Mouse (Mus musculus): ENCODE measurements around the gene Rft1. TPM values are rescaled to one million over a fixed set of nuclear protein-coding genes. Genes with fewer than 3 reads are reported as not detected.

The Rft1 gene
- total RNA-seq (2022), result 10 to 100 TPM; 31.0 to 39.7 (median 33.2) TPM

- peak; percentile 94 for DNase-seq
Observed at GRCm38 (mm10) chr14:30653943-30654659, at the start of gene Rft1. Gene Rft1 (plus strand): TSS chr14:30654360.

- no peak for DNase-seq
Observed at GRCm38 (mm10) chr14:30606817-30607216, 47.3 kb upstream of the Rft1 start.

GRCm38 (mm10) chr14:30607696-30608095, 46.5 kb upstream of the Rft1 start:
- no peak for DNase-seq

- DNase-seq, result no peak
Observed at GRCm38 (mm10) chr14:30608176-30608575, 46.0 kb upstream of the Rft1 start.

- no peak for DNase-seq
Observed at GRCm38 (mm10) chr14:30609499-30609898, 44.7 kb upstream of the Rft1 start.

- DNase-seq, result no peak
Observed at GRCm38 (mm10) chr14:30610304-30610703, 43.9 kb upstream of the Rft1 start.

GRCm38 (mm10) chr14:30610940-30611339, 43.2 kb upstream of the Rft1 start:
- no peak for DNase-seq

GRCm38 (mm10) chr14:30612523-30612922, 41.6 kb upstream of the Rft1 start:
- peak; percentile 69 for DNase-seq

GRCm38 (mm10) chr14:30612962-30613715, 41.0 kb upstream of the Rft1 start:
- DNase-seq, result peak; percentile 55

- DNase-seq, result no peak
Observed at GRCm38 (mm10) chr14:30616751-30617150, 37.4 kb upstream of the Rft1 start.

- DNase-seq, result no peak
Observed at GRCm38 (mm10) chr14:30618746-30619275, 35.3 kb upstream of the Rft1 start.

- no peak for DNase-seq
Observed at GRCm38 (mm10) chr14:30619982-30620578, 34.1 kb upstream of the Rft1 start.

- DNase-seq, result no peak
Observed at GRCm38 (mm10) chr14:30622130-30622529, 32.0 kb upstream of the Rft1 start.

- no peak for DNase-seq
Observed at GRCm38 (mm10) chr14:30622556-30622955, 31.6 kb upstream of the Rft1 start.

- DNase-seq, result no peak
Observed at GRCm38 (mm10) chr14:30624277-30624721, 29.9 kb upstream of the Rft1 start.

GRCm38 (mm10) chr14:30625131-30625807, 28.9 kb upstream of the Rft1 start:
- DNase-seq, result peak; percentile 58

- peak; percentile 83 for DNase-seq
Observed at GRCm38 (mm10) chr14:30625856-30626726, 28.1 kb upstream of the Rft1 start, which contains the start of gene Prkcd. Gene Prkcd (minus strand): TSS chr14:30626210.

GRCm38 (mm10) chr14:30626756-30627742, 27.1 kb upstream of the Rft1 start:
- no peak for DNase-seq

- DNase-seq, result no peak
Observed at GRCm38 (mm10) chr14:30628235-30628634, 25.9 kb upstream of the Rft1 start.

GRCm38 (mm10) chr14:30629839-30630238, 24.3 kb upstream of the Rft1 start:
- no peak for DNase-seq

All from adrenal gland, adult 8-10 months (tissue).